Mouse (Mus musculus): Measurements from ENCODE around the gene Mr1. TPM values are rescaled to one million over a fixed set of nuclear protein-coding genes. Genes with fewer than 3 reads are reported as not detected.

The Mr1 gene
- polyA plus RNA-seq (2014; fragmentation: Nextera tagmentation; extraction: Ambion mirVana) = 2.3 and 3.8 TPM in 2 replicates

- Histone ChIP-seq H3K9ac (ENCODE audit: low read depth, low read length) (peak within 1 kb of the TSS; percentile 17; the same call in 1 of the 2 replicates), H3K27me3 (ENCODE audit: control insufficient read depth, insufficient read depth, low read length) (no peaks in the 10 kb centered on the region), H3K27ac (ENCODE audit: low read depth, low read length) (no peak within 1 kb of the TSS), H3K4me1 (ENCODE audit: control insufficient read depth, insufficient read depth, low read length) (no peaks in the 10 kb centered on the region), H3K9me3 (replicated peaks; ENCODE audit: control insufficient read depth, low read length) (no peaks in the 10 kb centered on the region), H3K4me3 (ENCODE audit: low read depth, low read length) (peak within 1 kb of the TSS; percentile 27; the same call in 1 of the 2 replicates), H3K36me3 (ENCODE audit: control insufficient read depth, insufficient read depth, low read length) (no peaks in the 10 kb centered on the region), H3K4me2 (peak within 1 kb of the TSS; percentile 50)
- 48% methylated on average over 8 of the region's 8 CpGs for WGBS (ENCODE audit: insufficient replicate concordance)
- ATAC-seq (replicated peaks; ENCODE audit: insufficient number of reproducible peaks, low FRiP score, low TSS enrichment) = peak; percentile 77
These were observed at the start of gene Mr1 for GRCm38 (mm10) chr1:155146572-155146980. Gene Mr1 (minus strand): TSS chr1:155146814.

GRCm38 (mm10) chr1:155192805-155193368 is 46.3 kb upstream of the Mr1 start:
- Histone ChIP-seq H3K9ac (ENCODE audit: low read depth, low read length) (no peak overlapping the region), H3K36me3 (ENCODE audit: control insufficient read depth, insufficient read depth, low read length) (peaks cover 13% of the 10 kb centered on the region), H3K4me1 (ENCODE audit: control insufficient read depth, insufficient read depth, low read length) (no peaks in the 10 kb centered on the region), H3K27ac (ENCODE audit: low read depth, low read length) (no peak overlapping the region), H3K4me2 (no peak overlapping the region), H3K9me3 (replicated peaks; ENCODE audit: control insufficient read depth, low read length) (no peaks in the 10 kb centered on the region), H3K27me3 (ENCODE audit: control insufficient read depth, insufficient read depth, low read length) (no peaks in the 10 kb centered on the region), H3K4me3 (ENCODE audit: low read depth, low read length) (no peak overlapping the region)
- no peak for ATAC-seq (replicated peaks; ENCODE audit: insufficient number of reproducible peaks, low FRiP score, low TSS enrichment)
- 80% methylated on average over 15 of the region's 15 CpGs for WGBS (ENCODE audit: insufficient replicate concordance)

GRCm38 (mm10) chr1:155191671-155192070 is 45.1 kb upstream of the Mr1 start:
- no peak overlapping the region for H3K27ac ChIP-seq (ENCODE audit: low read depth, low read length)
- H3K9me3 ChIP-seq (replicated peaks; ENCODE audit: control insufficient read depth, low read length) = no peaks in the 10 kb centered on the region
- H3K27me3 ChIP-seq (ENCODE audit: control insufficient read depth, insufficient read depth, low read length) = no peaks in the 10 kb centered on the region
- WGBS (ENCODE audit: insufficient replicate concordance) = 71% methylated on average over 2 of the region's 2 CpGs
- H3K4me1 ChIP-seq (ENCODE audit: control insufficient read depth, insufficient read depth, low read length) = no peaks in the 10 kb centered on the region
- H3K9ac ChIP-seq (ENCODE audit: low read depth, low read length) = no peak overlapping the region
- H3K4me2 ChIP-seq = no peak overlapping the region
- peaks cover 13% of the 10 kb centered on the region for H3K36me3 ChIP-seq (ENCODE audit: control insufficient read depth, insufficient read depth, low read length)
- no peak for ATAC-seq (replicated peaks; ENCODE audit: insufficient number of reproducible peaks, low FRiP score, low TSS enrichment)
- H3K4me3 ChIP-seq (ENCODE audit: low read depth, low read length) = no peak overlapping the region

GRCm38 (mm10) chr1:155191219-155191618 is 44.6 kb upstream of the Mr1 start:
- Histone ChIP-seq H3K9me3 (replicated peaks; ENCODE audit: control insufficient read depth, low read length) (no peaks in the 10 kb centered on the region), H3K9ac (ENCODE audit: low read depth, low read length) (no peak overlapping the region), H3K4me3 (ENCODE audit: low read depth, low read length) (no peak overlapping the region), H3K4me1 (ENCODE audit: control insufficient read depth, insufficient read depth, low read length) (no peaks in the 10 kb centered on the region), H3K27ac (ENCODE audit: low read depth, low read length) (no peak overlapping the region), H3K27me3 (ENCODE audit: control insufficient read depth, insufficient read depth, low read length) (no peaks in the 10 kb centered on the region), H3K36me3 (ENCODE audit: control insufficient read depth, insufficient read depth, low read length) (peaks cover 13% of the 10 kb centered on the region), H3K4me2 (no peak overlapping the region)
- WGBS (ENCODE audit: insufficient replicate concordance) = 78% methylated on average over 8 of the region's 8 CpGs
- ATAC-seq (replicated peaks; ENCODE audit: insufficient number of reproducible peaks, low FRiP score, low TSS enrichment) = no peak

GRCm38 (mm10) chr1:155188656-155189055 is 42.0 kb upstream of the Mr1 start:
- H3K36me3 ChIP-seq (ENCODE audit: control insufficient read depth, insufficient read depth, low read length) = peaks cover 8% of the 10 kb centered on the region
- H3K9ac ChIP-seq (ENCODE audit: low read depth, low read length) = no peak overlapping the region
- H3K4me3 ChIP-seq (ENCODE audit: low read depth, low read length) = no peak overlapping the region
- ATAC-seq (replicated peaks; ENCODE audit: insufficient number of reproducible peaks, low FRiP score, low TSS enrichment) = no peak
- no peaks in the 10 kb centered on the region for H3K4me1 ChIP-seq (ENCODE audit: control insufficient read depth, insufficient read depth, low read length)
- H3K27ac ChIP-seq (ENCODE audit: low read depth, low read length) = no peak overlapping the region
- no peaks in the 10 kb centered on the region for H3K9me3 ChIP-seq (replicated peaks; ENCODE audit: control insufficient read depth, low read length)
- WGBS (ENCODE audit: insufficient replicate concordance) = 84% methylated on average over 4 of the region's 4 CpGs
- H3K27me3 ChIP-seq (ENCODE audit: control insufficient read depth, insufficient read depth, low read length) = no peaks in the 10 kb centered on the region
- no peak overlapping the region for H3K4me2 ChIP-seq

- ATAC-seq (replicated peaks; ENCODE audit: insufficient number of reproducible peaks, low FRiP score, low TSS enrichment) = no peak
- H3K4me1 ChIP-seq (ENCODE audit: control insufficient read depth, insufficient read depth, low read length) = no peaks in the 10 kb centered on the region
- no peaks in the 10 kb centered on the region for H3K27me3 ChIP-seq (ENCODE audit: control insufficient read depth, insufficient read depth, low read length)
- no peaks in the 10 kb centered on the region for H3K9me3 ChIP-seq (replicated peaks; ENCODE audit: control insufficient read depth, low read length)
- H3K36me3 ChIP-seq (ENCODE audit: control insufficient read depth, insufficient read depth, low read length) = peaks cover 4% of the 10 kb centered on the region; the same call in 1 of the 2 replicates
- no peak overlapping the region for H3K27ac ChIP-seq (ENCODE audit: low read depth, low read length)
- no peak overlapping the region for H3K9ac ChIP-seq (ENCODE audit: low read depth, low read length)
- H3K4me3 ChIP-seq (ENCODE audit: low read depth, low read length) = no peak overlapping the region
- H3K4me2 ChIP-seq = no peak overlapping the region
- WGBS (ENCODE audit: insufficient replicate concordance) = 67% methylated on average over 3 of the region's 3 CpGs
These were observed 37.6 kb upstream of the Mr1 start for GRCm38 (mm10) chr1:155184191-155184590.

GRCm38 (mm10) chr1:155178192-155178924 is 31.7 kb upstream of the Mr1 start:
- no peak for ATAC-seq (replicated peaks; ENCODE audit: insufficient number of reproducible peaks, low FRiP score, low TSS enrichment)
- H3K36me3 ChIP-seq (ENCODE audit: control insufficient read depth, insufficient read depth, low read length) = peaks cover 11% of the 10 kb centered on the region; the same call in 1 of the 2 replicates

GRCm38 (mm10) chr1:155174424-155174823 is 27.8 kb upstream of the Mr1 start:
- no peak for ATAC-seq (replicated peaks; ENCODE audit: insufficient number of reproducible peaks, low FRiP score, low TSS enrichment)
- Histone ChIP-seq H3K4me1 (ENCODE audit: control insufficient read depth, insufficient read depth, low read length) (no peaks in the 10 kb centered on the region), H3K36me3 (ENCODE audit: control insufficient read depth, insufficient read depth, low read length) (0 out of 2 replicates have a peak, but pooled peaks cover 7% of the 10 kb centered on the region), H3K4me3 (ENCODE audit: low read depth, low read length) (no peak overlapping the region), H3K27ac (ENCODE audit: low read depth, low read length) (no peak overlapping the region), H3K9ac (ENCODE audit: low read depth, low read length) (no peak overlapping the region), H3K9me3 (replicated peaks; ENCODE audit: control insufficient read depth, low read length) (no peaks in the 10 kb centered on the region), H3K27me3 (ENCODE audit: control insufficient read depth, insufficient read depth, low read length) (no peaks in the 10 kb centered on the region), H3K4me2 (no peak overlapping the region)
- whole genome bisulfite sequencing (ENCODE audit: insufficient replicate concordance) = 87% methylated on average over 1 of the region's 1 CpGs

More at GRCm38 (mm10) chr1:155178192-155178924, 31.7 kb upstream of the Mr1 start:
- no peak overlapping the region for H3K4me3 ChIP-seq (ENCODE audit: low read depth, low read length)
- WGBS (ENCODE audit: insufficient replicate concordance) = 89% methylated on average over 2 of the region's 2 CpGs
- H3K27me3 ChIP-seq (ENCODE audit: control insufficient read depth, insufficient read depth, low read length) = no peaks in the 10 kb centered on the region
- no peak overlapping the region for H3K4me2 ChIP-seq
- no peaks in the 10 kb centered on the region for H3K9me3 ChIP-seq (replicated peaks; ENCODE audit: control insufficient read depth, low read length)
- H3K9ac ChIP-seq (ENCODE audit: low read depth, low read length) = no peak overlapping the region
- no peaks in the 10 kb centered on the region for H3K4me1 ChIP-seq (ENCODE audit: control insufficient read depth, insufficient read depth, low read length)
- H3K27ac ChIP-seq (ENCODE audit: low read depth, low read length) = no peak overlapping the region
